Mouse (Mus musculus) ovary, postnatal 14 days (tissue): ENCODE data around the gene Harbi1.
"Not testable (repeated sequence)": the region's sequence is repeated elsewhere in the genome, so short reads cannot be mapped to it uniquely, and the experiment has no call there.

ENCODE experiments used
- DNase-seq: peaks from one replicate; pipeline ENCODE4 v3.0.0; 2022; ENCODE audit warnings: low spot score

Gene Harbi1

GRCm38 (mm10) chr2:91718276-91718675, 7.6 kb downstream of the Harbi1 start:
- DNase-seq, result no peak

GRCm38 (mm10) chr2:91723382-91723781, 12.7 kb downstream of the Harbi1 start:
- no peak for DNase-seq

GRCm38 (mm10) chr2:91723951-91724350, 13.3 kb downstream of the Harbi1 start:
- no peak for DNase-seq

GRCm38 (mm10) chr2:91724716-91725115, 14.1 kb downstream of the Harbi1 start:
- no peak for DNase-seq

- DNase-seq, result not testable (repeated sequence)
Observed at GRCm38 (mm10) chr2:91725476-91725875, 14.8 kb downstream of the Harbi1 start.

GRCm38 (mm10) chr2:91727011-91727410, 16.4 kb downstream of the Harbi1 start:
- DNase-seq, result no peak

GRCm38 (mm10) chr2:91729571-91729970, 18.9 kb downstream of the Harbi1 start:
- DNase-seq, result no peak

- peak; percentile 78 for DNase-seq
Observed at GRCm38 (mm10) chr2:91729971-91730821, 19.5 kb downstream of the Harbi1 start, which contains the start of gene Ambra1. TSS of gene Ambra1 (plus strand) at chr2:91730134.

- no peak for DNase-seq
Observed at GRCm38 (mm10) chr2:91735221-91735620, 24.6 kb downstream of the Harbi1 start.

- DNase-seq, result no peak
Observed at GRCm38 (mm10) chr2:91739586-91739985, 28.9 kb downstream of the Harbi1 start.

GRCm38 (mm10) chr2:91744686-91745085, 34.0 kb downstream of the Harbi1 start:
- DNase-seq, result no peak

- DNase-seq, result no peak
Observed at GRCm38 (mm10) chr2:91749811-91750261, 39.2 kb downstream of the Harbi1 start.
